Mouse (Mus musculus) hindbrain, embryonic 16.5 days (tissue): ENCODE measurements around the gene Srgap3. TPM values are rescaled to one million over a fixed set of nuclear protein-coding genes. Genes with fewer than 3 reads are reported as not detected.
A peak's percentile ranks its signal among the peaks of the same experiment; 100 is the strongest.

Experiments used
- ATAC-seq: fragments of 200-750 bp; cut with Nextera tagmentation; 2 replicates; pipeline ENCODE4 v1.8.0; 2017; ENCODE audit warnings: moderate TSS enrichment, moderate library complexity
- H3K27ac ChIP-seq: fragments of 300-500 bp; sonication (generic); 2 replicates; pipeline ENCODE4 v1.5.1; 2014; ENCODE audit warnings: low read depth, mild to moderate bottlenecking, control low read depth, low read length, moderate library complexity
- H3K27me3 ChIP-seq: fragments of 300-500 bp; sonication (generic); replicated peaks from 2 replicates; pipeline ENCODE4 v1.6.1; 2014; ENCODE audit warnings: low read length; ENCODE audit not compliant: control insufficient read depth, insufficient read depth
- H3K36me3 ChIP-seq: fragments of 300-500 bp; sonication (generic); 2 replicates; pipeline ENCODE4 v1.6.1; 2014; ENCODE audit warnings: mild to moderate bottlenecking, low read length, moderate library complexity, mixed read lengths; ENCODE audit not compliant: control insufficient read depth, insufficient read depth
- H3K4me1 ChIP-seq: fragments of 300-500 bp; sonication (generic); 2 replicates; pipeline ENCODE4 v1.6.1; 2014; ENCODE audit warnings: low read depth, low read length; ENCODE audit not compliant: control insufficient read depth, insufficient read depth
- H3K4me2 ChIP-seq: fragments of 300-500 bp; sonication (generic); 2 replicates; pipeline ENCODE4 v1.6.1; 2014; ENCODE audit warnings: mild to moderate bottlenecking, low read length, control low read depth, moderate library complexity
- H3K4me3 ChIP-seq: fragments of 300-500 bp; sonication (generic); 2 replicates; pipeline ENCODE4 v1.5.1; 2014; ENCODE audit warnings: mild to moderate bottlenecking, low read length, control low read depth, moderate library complexity
- H3K9ac ChIP-seq: fragments of 300-500 bp; sonication (generic); 2 replicates; pipeline ENCODE4 v1.6.1; 2014; ENCODE audit warnings: low read depth, mild to moderate bottlenecking, control low read depth, low read length, moderate library complexity
- H3K9me3 ChIP-seq: fragments of 300-500 bp; sonication (generic); 2 replicates; pipeline ENCODE4 v1.6.1; 2014; ENCODE audit warnings: mild to moderate bottlenecking, low read length, moderate library complexity; ENCODE audit not compliant: control insufficient read depth
- WGBS: fragments of 180-500 bp; shearing (Covaris S2); extraction: QIAGEN DNeasy Blood & Tissue Kit; methylation state at CpG from one replicate; pipeline ENCODE4 v1.1.7; 2014; 5-methylcytosine and 5-hydroxymethylcytosine counted together
- polyA plus RNA-seq: library from polyadenylated mRNA; unstranded; fragments of >200 nt; fragmentation: Nextera tagmentation; extraction: Ambion mirVana; gene quantifications from 2 replicates; pipeline ENCODE4 v1.2.1, GENCODE M21; 2015

Srgap3 gene
- polyA plus RNA-seq, 1 experiment from 2014 or later: 27.0 TPM

- Histone ChIP-seq H3K4me2 (no peak overlapping the region), H3K27ac (peak overlapping the region; percentile 37; the same call in 1 of the 2 replicates), H3K9ac (no peak overlapping the region), H3K36me3 (no peaks in the 10 kb centered on the region), H3K9me3 (no peaks in the 10 kb centered on the region), H3K27me3 (no peaks in the 10 kb centered on the region), H3K4me3 (no peak overlapping the region), H3K4me1 (peaks cover 31% of the 10 kb centered on the region)
- ATAC-seq: no peak
- WGBS: 59% methylated on average over 11 of the region's 11 CpGs
Observed at GRCm38 (mm10) chr6:112925234-112925975, 21.7 kb downstream of the Srgap3 start.

GRCm38 (mm10) chr6:112924606-112925141 is 22.4 kb downstream of the Srgap3 start:
- Histone ChIP-seq H3K27me3 (no peaks in the 10 kb centered on the region), H3K4me2 (no peak overlapping the region), H3K4me1 (peaks cover 27% of the 10 kb centered on the region), H3K9me3 (no peaks in the 10 kb centered on the region), H3K9ac (no peak overlapping the region), H3K4me3 (no peak overlapping the region), H3K36me3 (no peaks in the 10 kb centered on the region), H3K27ac (no peak overlapping the region)
- ATAC-seq: no peak
- 67% methylated on average over 13 of the region's 13 CpGs for WGBS

GRCm38 (mm10) chr6:112920619-112921195 is 26.4 kb downstream of the Srgap3 start:
- WGBS: 72% methylated on average over 8 of the region's 8 CpGs
- Histone ChIP-seq H3K9ac (no peak overlapping the region), H3K9me3 (no peaks in the 10 kb centered on the region), H3K27me3 (no peaks in the 10 kb centered on the region), H3K4me2 (no peak overlapping the region), H3K4me1 (peaks cover 12% of the 10 kb centered on the region), H3K36me3 (no peaks in the 10 kb centered on the region), H3K4me3 (no peak overlapping the region), H3K27ac (no peak overlapping the region)
- no peak for ATAC-seq

DNA sequence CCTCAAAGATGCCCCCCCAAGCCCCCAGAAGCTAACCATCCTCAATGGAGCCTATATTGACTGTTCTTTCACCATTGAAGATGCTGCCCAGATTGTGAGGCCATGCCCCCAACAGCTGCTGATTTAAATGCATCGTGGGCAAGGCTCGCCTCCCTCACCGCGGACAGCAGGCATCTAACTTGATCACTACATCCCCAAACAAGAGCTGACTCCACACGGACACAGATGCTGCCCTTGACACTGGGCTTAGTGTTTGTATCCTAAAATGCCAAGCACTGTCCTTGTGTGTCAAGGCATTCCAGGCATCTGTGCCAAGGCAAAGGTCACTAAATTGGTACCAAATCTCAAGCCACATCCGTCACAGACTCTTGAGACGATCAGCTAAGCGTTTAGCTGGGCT is 29.3 kb downstream of the Srgap3 start:
- Histone ChIP-seq H3K27me3 (no peaks in the 10 kb centered on the region), H3K4me3 (no peak overlapping the region), H3K36me3 (no peaks in the 10 kb centered on the region), H3K9me3 (no peaks in the 10 kb centered on the region), H3K27ac (no peak overlapping the region), H3K4me2 (no peak overlapping the region), H3K4me1 (no peaks in the 10 kb centered on the region; the same call in none of the 2 replicates), H3K9ac (no peak overlapping the region)
- no peak for ATAC-seq
- WGBS: 74% methylated on average over 8 of the region's 8 CpGs

- Histone ChIP-seq H3K4me3 (no peak overlapping the region), H3K4me1 (no peaks in the 10 kb centered on the region; the same call in none of the 2 replicates), H3K9ac (no peak overlapping the region), H3K36me3 (no peaks in the 10 kb centered on the region), H3K4me2 (no peak overlapping the region), H3K27me3 (no peaks in the 10 kb centered on the region), H3K27ac (no peak overlapping the region), H3K9me3 (no peaks in the 10 kb centered on the region)
- no peak for ATAC-seq
- 98% methylated on average over 2 of the region's 2 CpGs for WGBS
Observed at GRCm38 (mm10) chr6:112916243-112916642, 30.8 kb downstream of the Srgap3 start.

GRCm38 (mm10) chr6:112912552-112912951 is 34.5 kb downstream of the Srgap3 start:
- Histone ChIP-seq H3K4me3 (no peak overlapping the region), H3K27me3 (no peaks in the 10 kb centered on the region), H3K27ac (no peak overlapping the region), H3K36me3 (no peaks in the 10 kb centered on the region), H3K9ac (no peak overlapping the region), H3K9me3 (no peaks in the 10 kb centered on the region), H3K4me2 (no peak overlapping the region), H3K4me1 (no peaks in the 10 kb centered on the region)
- ATAC-seq: no peak
- WGBS: 81% methylated on average over 5 of the region's 5 CpGs

DNA sequence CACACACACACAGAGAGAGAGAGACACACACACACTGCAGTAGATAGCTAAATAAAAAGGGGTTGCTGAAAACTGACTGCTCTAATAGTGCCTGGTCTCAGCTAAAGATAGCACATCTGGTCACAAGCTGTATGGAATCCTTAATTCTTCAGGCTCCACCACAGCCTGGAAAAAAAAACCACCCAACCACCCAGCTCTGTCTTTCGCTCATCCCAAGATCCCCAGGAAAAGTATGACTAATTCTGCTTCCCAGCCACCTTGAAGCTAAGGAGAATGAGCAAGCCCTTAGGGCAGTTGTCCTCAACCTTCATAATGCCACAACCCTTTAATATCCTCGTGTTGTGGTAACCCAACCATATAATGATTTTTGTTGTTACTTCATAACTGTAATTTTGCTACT is 37.4 kb downstream of the Srgap3 start:
- no peaks in the 10 kb centered on the region for H3K36me3 ChIP-seq
- no peaks in the 10 kb centered on the region for H3K4me1 ChIP-seq
- 62% methylated on average over 2 of the region's 2 CpGs for WGBS
- ATAC-seq: no peak
- H3K9me3 ChIP-seq: no peaks in the 10 kb centered on the region
- H3K27ac ChIP-seq: no peak overlapping the region
- no peaks in the 10 kb centered on the region for H3K27me3 ChIP-seq
- H3K4me2 ChIP-seq: no peak overlapping the region
- H3K9ac ChIP-seq: no peak overlapping the region
- no peak overlapping the region for H3K4me3 ChIP-seq

DNA sequence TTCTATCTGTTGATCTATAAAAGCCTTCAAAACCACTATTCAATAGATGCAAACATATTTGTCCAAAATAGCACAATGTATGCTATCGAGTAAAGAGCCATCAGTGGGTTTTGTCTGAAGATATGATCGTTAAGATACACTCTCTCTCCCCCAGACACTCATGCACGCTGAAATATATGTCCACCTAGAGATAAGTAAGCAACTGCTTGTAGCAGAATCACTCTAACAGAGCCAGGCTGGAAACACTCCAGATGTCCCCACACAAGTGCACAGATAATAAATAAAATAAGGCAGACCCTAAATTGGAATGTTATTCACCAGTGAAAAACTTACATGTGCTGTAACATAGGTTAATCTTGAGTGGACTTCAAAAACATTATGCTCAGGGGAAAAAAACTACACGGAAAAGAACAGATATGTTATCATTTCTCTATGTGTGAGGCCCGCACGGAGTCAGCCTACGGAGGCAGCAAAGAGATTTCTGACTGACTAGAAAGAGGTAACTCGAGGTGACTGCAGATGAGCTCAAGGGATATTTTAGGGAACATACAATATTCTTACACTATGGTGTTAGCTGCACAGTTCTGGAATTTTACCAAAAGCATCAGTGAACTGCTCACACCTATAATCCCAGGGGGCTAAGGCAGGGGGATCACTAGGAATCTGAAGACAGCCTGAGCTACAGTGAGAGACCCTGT is 39.0 kb downstream of the Srgap3 start:
- no peak overlapping the region for H3K4me2 ChIP-seq
- no peaks in the 10 kb centered on the region for H3K36me3 ChIP-seq
- no peaks in the 10 kb centered on the region for H3K9me3 ChIP-seq
- H3K27me3 ChIP-seq: no peaks in the 10 kb centered on the region
- H3K4me1 ChIP-seq: peaks cover 8% of the 10 kb centered on the region
- ATAC-seq: no peak
- no peak overlapping the region for H3K9ac ChIP-seq
- no peak overlapping the region for H3K27ac ChIP-seq
- WGBS: 81% methylated on average over 8 of the region's 8 CpGs
- H3K4me3 ChIP-seq: no peak overlapping the region

- ATAC-seq: no peak
- H3K36me3 ChIP-seq: no peaks in the 10 kb centered on the region
- WGBS: 81% methylated on average over 5 of the region's 5 CpGs
- H3K4me1 ChIP-seq: peaks cover 46% of the 10 kb centered on the region
- no peak overlapping the region for H3K4me3 ChIP-seq
- no peak overlapping the region for H3K4me2 ChIP-seq
- H3K27ac ChIP-seq: peak overlapping the region; percentile 64
- H3K9ac ChIP-seq: no peak overlapping the region
- H3K27me3 ChIP-seq: no peaks in the 10 kb centered on the region
- H3K9me3 ChIP-seq: no peaks in the 10 kb centered on the region
Observed at GRCm38 (mm10) chr6:112903796-112904195, 43.3 kb downstream of the Srgap3 start.
